Mouse (Mus musculus) fat pad, adult 2 months (tissue): ENCODE data around the gene Oasl1.

ENCODE experiments used
- DNase-seq: peaks from one replicate; pipeline ENCODE4 v3.0.0-alpha.2; 2011; ENCODE audit warnings: low read depth, low spot score; ENCODE audit errors: extremely low read depth

Gene Oasl1

GRCm38 (mm10) chr5:114967523-114968268 lies 44.7 kb downstream of the Oasl1 start:
- no peak for DNase-seq

GRCm38 (mm10) chr5:114968651-114969050 lies 45.6 kb downstream of the Oasl1 start:
- DNase-seq = no peak

GRCm38 (mm10) chr5:114969064-114969463 lies 46.0 kb downstream of the Oasl1 start:
- DNase-seq = no peak

GRCm38 (mm10) chr5:114969609-114970215 lies 46.7 kb downstream of the Oasl1 start:
- no peak for DNase-seq

GRCm38 (mm10) chr5:114970824-114971227 lies 47.8 kb downstream of the Oasl1 start, which contains the start of gene Hnf1a:
Gene Hnf1a, minus strand, starts transcription at chr5:114971094.
- DNase-seq = no peak

- DNase-seq = no peak
Observed at GRCm38 (mm10) chr5:114972201-114972600, 49.2 kb downstream of the Oasl1 start.

GRCm38 (mm10) chr5:114973131-114973530 lies 50.1 kb downstream of the Oasl1 start:
- no peak for DNase-seq

GRCm38 (mm10) chr5:114976935-114977334 lies 53.9 kb downstream of the Oasl1 start:
- DNase-seq = no peak

GRCm38 (mm10) chr5:114978473-114978872 lies 55.4 kb downstream of the Oasl1 start:
- no peak for DNase-seq

- DNase-seq = no peak
Observed at GRCm38 (mm10) chr5:114978888-114979249, 55.8 kb downstream of the Oasl1 start.

- no peak for DNase-seq
Observed at GRCm38 (mm10) chr5:114979250-114980121, 56.4 kb downstream of the Oasl1 start.

- DNase-seq = no peak
Observed at GRCm38 (mm10) chr5:114980122-114980748, 57.2 kb downstream of the Oasl1 start.

GRCm38 (mm10) chr5:114982001-114982400 lies 59.0 kb downstream of the Oasl1 start:
- no peak for DNase-seq

- no peak for DNase-seq
Observed at GRCm38 (mm10) chr5:114985074-114985473, 62.0 kb downstream of the Oasl1 start.
